Mouse (Mus musculus): ENCODE results near the gene Ino80.

The Ino80 gene

GRCm38 (mm10) chr2:119350555-119351486, 126.7 kb downstream of the Ino80 start, which contains the start of gene Chac1:
TSS of gene Chac1 (plus strand) at chr2:119351229.
- peak; percentile 39 to 58 for DNase-seq

- no peak for DNase-seq
Observed at GRCm38 (mm10) chr2:119344537-119345138, 132.8 kb downstream of the Ino80 start.

DNA sequence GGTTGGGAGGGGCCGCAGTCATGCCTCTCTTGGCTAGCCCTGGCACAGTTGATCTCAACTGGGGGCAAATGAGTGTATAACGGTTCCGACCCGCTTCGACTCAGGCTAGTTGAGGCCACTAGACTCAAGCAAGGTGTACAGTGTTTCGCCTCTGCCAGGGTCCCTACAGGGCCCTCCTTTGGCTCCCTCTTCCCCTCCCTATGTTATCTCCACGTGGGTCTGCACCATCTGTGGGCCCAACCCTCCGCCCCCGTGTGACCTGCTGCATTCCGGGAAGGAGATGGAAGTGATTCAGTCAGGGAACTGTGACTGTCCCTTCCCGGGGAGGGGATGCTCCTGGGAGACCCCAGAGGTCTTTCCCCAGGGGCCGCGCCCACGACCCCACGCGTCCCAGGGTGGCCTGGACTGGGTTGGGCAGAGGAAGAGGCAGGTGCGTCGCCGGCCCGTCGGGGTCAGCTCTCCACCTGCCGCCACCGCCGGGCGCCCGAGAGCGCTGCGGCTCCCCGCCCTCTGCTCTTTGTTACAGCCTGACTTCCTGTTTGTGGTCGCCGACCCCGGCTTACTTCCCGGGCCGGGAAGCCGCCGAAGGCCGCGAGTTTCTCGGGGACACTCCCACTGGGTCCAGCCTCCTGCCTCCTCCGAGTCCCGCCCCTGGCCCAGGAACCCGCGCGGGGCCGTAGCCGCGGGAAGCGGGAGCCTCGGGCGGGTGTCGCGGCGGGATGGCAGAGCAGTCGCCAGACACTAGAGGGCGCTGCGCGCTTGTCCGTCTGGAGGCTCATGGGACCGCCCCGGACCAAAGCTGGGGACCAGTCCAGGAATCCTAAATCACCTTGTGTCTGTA, 139.8 kb downstream of the Ino80 start:
- peak; percentile 85 to 87 for DNase-seq

DNA sequence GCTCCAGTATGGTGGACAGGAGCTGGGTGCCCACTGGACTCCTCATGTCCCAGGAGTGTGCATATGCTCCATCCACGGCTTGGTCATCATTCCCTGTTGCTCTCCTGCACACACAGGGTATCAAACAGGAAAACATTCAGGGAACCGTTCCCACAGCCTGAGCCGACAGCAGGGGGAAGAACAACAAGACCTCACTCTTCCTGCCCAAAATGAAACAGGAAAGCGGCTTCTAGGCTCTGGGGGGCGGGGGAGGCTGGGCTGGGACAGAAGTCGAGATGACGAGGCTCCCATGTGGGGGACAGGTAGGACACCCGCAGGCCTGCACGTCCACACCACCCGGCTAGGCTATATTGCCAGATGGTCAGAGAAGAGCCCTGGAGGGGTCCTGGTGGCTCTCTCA, 141.0 kb downstream of the Ino80 start:
- DNase-seq, result peak; percentile 34 to 35

- no peak for DNase-seq
Observed at GRCm38 (mm10) chr2:119336002-119336401, 141.5 kb downstream of the Ino80 start.

GRCm38 (mm10) chr2:119335535-119335934, 142.0 kb downstream of the Ino80 start:
- DNase-seq, result no peak

GRCm38 (mm10) chr2:119334964-119335525, 142.4 kb downstream of the Ino80 start:
- DNase-seq, result no peak

DNA sequence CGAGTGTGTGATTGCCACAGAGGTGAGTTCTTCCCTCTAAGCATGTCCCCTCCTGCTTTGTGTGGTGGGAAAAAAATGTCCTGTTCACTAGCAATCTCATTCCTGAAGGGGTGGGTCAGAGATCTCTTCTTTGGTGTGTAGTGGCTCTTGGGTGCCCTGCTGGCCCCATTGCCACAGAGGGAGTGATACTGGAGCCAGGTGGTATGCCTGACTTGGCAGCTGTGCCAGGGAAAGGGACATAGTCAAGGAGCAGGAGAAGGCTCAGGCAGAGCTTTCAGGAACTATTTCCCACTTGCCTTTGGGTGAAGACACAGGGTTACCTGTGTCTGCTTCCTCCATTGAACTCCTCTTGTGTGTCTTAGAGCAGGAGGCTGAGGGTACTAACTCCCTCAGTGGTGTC, 143.4 kb downstream of the Ino80 start:
- no peak for DNase-seq

- DNase-seq, result no peak
Observed at GRCm38 (mm10) chr2:119332177-119332661, 145.3 kb downstream of the Ino80 start.

DNA sequence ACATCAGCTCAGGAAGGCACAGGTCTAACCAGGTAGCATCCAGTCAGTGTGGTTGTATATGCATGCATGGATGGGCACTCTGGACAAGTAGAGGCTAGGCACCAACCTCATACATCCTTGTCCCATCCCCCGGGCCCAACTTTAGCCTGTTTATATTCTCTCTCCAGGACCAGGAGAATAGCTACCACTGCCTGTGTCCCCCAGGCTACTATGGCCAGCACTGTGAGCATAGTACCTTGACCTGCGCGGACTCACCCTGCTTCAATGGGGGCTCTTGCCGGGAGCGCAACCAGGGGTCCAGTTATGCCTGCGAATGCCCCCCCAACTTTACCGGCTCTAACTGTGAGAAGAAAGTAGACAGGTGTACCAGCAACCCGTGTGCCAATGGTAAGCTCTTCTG, 146.7 kb downstream of the Ino80 start:
- no peak for DNase-seq

- no peak for DNase-seq
Observed at GRCm38 (mm10) chr2:119329123-119329817, 148.2 kb downstream of the Ino80 start.

- DNase-seq, result no peak
Observed at GRCm38 (mm10) chr2:119328546-119328945, 148.9 kb downstream of the Ino80 start.

DNA sequence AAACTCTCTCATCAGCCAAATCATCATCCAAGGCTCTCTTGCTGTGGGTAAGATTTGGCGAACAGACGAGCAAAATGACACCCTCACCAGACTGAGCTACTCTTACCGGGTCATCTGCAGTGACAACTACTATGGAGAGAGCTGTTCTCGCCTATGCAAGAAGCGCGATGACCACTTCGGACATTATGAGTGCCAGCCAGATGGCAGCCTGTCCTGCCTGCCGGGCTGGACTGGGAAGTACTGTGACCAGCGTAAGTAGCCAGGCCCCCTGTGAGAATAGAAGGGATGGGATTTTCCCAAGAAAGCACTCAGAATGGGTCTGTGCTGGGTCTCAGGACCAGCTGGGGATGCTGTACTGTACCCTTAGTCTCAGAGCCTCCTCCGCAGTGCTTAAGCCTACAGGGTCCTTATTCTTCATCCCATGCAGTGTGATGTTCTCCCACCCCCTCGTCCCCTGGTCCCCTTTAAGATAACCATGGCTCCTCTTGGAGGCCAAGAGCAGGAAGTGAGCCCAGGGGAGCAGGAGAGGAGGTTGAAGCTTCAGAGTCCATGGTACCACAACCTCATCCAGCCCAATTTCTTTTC, 149.5 kb downstream of the Ino80 start:
- no peak for DNase-seq

GRCm38 (mm10) chr2:119327102-119327480, 150.4 kb downstream of the Ino80 start:
- DNase-seq, result peak; percentile 51 to 65

GRCm38 (mm10) chr2:119326161-119327101, 151.1 kb downstream of the Ino80 start:
- DNase-seq, result no peak

DNA sequence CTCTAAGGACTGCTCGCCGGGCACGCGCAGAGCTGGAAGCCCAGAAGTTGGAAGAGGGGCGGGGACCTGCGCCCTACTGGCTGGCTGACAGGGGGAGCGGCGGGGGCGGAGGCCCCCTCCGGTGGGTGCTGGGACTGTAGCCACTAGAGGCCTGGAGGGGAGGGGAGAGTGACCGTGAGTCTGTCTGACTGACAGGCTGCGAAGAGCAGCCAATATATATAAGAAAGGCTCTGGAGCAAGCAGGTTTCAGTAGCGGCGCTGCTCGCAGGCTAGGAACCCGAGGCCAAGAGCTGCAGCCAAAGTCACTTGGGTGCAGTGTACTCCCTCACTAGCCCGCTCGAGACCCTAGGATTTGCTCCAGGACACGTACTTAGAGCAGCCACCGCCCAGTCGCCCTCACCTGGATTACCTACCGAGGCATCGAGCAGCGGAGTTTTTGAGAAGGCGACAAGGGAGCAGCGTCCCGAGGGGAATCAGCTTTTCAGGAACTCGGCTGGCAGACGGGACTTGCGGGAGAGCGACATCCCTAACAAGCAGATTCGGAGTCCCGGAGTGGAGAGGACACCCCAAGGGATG, 151.8 kb downstream of the Ino80 start, which contains the start of gene Dll4:
Gene Dll4 (plus strand): TSS at position 217 of the 576 bp plus-strand sequence.
- DNase-seq, result no peak

GRCm38 (mm10) chr2:119324576-119325318, 152.7 kb downstream of the Ino80 start:
- no peak for DNase-seq

GRCm38 (mm10) chr2:119323866-119324575, 153.5 kb downstream of the Ino80 start:
- no peak for DNase-seq

Data from thymus, postnatal 36 days (tissue).